15 mouse cellular contexts compared by ENCODE assay signal in genomic region chr13:118779161-118779560, GRCm38 (mm10).
"Had no signal": no experiment of that assay in that cellular context is flagged by ENCODE, and none has a peak within 500 bp of the region (broad histone marks: within the 10 kb centered on the region; RNA-seq: fewer than 3 reads in every experiment).

No protein-coding gene starts in this region.

- H3K4me2 ChIP-seq: neural tube, embryonic 15.5 days; stomach, embryonic 15.5 days had no signal

- H3K9ac ChIP-seq: neural tube, embryonic 15.5 days; stomach, embryonic 15.5 days had no signal

- H3K27ac ChIP-seq: neural tube, embryonic 15.5 days; stomach, embryonic 15.5 days; stomach, postnatal 0 days had no signal

- H3K4me3 ChIP-seq: neural tube, embryonic 15.5 days; stomach, embryonic 15.5 days had no signal

- H3K4me1 ChIP-seq: neural tube, embryonic 15.5 days; stomach, embryonic 15.5 days had no signal

- H3K36me3 ChIP-seq: neural tube, embryonic 15.5 days; stomach, embryonic 15.5 days had no signal

- H3K27me3 ChIP-seq: neural tube, embryonic 15.5 days; stomach, embryonic 15.5 days had no signal

- DNase-seq: retina, postnatal 1 day; right cerebral cortex, adult 18-20 months; right cerebral cortex, postnatal 14 days; right cerebral cortex, postnatal 25 days; right cerebral cortex, postnatal 4 days; spleen, adult 18-20 months; thymus, adult 18-20 months; thymus, adult 2 months; thymus, postnatal 14 days; thymus, postnatal 25 days; thymus, postnatal 36 days; thymus, postnatal 4 days had no signal

- H3K9me3 ChIP-seq: neural tube, embryonic 15.5 days; stomach, embryonic 15.5 days had no signal
